Mouse (Mus musculus) T-cell, adult 2 months (primary cell): ENCODE results near the gene Pcyt1a.
"Not testable (repeated sequence)": the region's sequence is repeated elsewhere in the genome, so short reads cannot be mapped to it uniquely, and the experiment has no call there.

Experiments used
- DNase-seq: peaks from one replicate; pipeline ENCODE4 v3.0.0; 2022; ENCODE audit warnings: low spot score

Pcyt1a gene

DNA sequence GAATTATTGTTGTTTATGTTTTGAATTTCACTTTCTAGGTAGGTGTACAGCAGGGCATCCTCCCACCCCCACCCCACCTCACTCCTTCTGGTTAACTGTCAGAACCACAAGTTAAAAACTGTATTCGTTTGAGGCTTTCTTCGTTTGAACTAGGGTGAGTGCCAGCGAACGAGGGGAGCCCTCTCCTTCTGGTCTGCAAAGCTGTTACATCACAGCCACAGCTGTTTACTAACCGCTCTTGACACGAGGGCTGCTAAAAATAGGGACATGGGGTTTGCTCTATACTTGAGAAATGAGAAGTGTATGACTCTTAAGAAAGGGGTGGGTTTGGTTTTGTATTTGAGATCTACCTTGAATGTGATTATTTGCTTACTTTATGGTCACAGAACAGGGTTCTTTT is 3.3 kb downstream of the Pcyt1a start:
- peak; percentile 85 for DNase-seq

DNA sequence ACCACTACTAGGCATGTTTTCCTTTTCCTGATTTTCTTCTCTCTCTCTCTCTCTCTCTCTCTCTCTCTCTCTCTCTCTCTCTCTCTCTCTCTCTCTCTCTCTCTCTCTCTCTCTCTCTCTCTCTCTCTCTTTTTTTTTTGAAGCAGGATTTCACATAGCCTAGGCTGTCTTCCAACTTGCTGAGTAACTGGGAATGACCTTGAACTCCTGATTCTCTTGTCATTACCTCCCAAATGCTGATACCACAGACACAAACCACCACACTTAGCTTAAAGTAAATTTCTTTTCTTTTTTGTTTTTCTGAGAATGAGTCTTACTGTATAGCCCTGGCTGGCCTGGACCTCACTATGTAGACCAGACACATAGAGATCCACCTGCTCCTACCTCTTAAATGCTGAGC is 4.0 kb downstream of the Pcyt1a start:
- no peak for DNase-seq

DNA sequence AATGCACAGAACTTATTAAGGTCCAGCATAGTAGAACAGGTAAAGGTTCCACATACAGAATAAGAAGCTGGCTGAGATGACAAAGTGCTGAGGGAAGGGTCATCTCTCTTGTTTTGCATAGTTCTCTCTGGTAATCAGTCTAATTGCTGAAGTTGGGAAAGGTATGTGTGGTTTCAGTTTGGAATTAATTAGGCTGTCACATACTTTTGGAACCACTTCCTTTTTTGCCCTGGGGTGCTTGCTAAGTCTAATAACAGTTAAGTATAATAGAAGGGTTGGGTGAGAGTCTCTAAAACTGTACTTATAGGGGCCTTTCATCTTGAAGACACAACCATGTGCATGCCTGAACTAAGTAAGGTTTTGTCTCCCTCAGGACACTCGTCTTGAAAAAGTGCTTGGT is 5.9 kb downstream of the Pcyt1a start:
- DNase-seq: no peak

DNA sequence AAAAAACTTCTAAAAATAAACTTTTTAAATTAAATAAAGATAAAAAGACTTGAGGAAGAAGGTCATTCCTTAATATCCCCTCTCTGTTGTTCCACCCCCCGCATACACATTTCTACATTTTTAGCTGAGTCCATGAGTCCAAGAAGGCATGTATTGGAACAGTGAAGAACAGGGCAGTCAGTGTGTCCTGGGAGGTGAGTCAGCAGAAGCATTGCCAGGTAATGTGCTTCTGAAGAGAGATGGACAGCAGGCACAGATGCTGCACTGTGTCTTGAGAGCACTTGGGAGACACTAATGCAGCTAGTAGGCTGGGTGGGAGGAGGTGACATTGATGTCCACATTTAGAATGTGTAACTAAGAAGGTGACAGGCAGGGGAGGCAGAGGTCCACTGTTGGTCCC is 6.5 kb downstream of the Pcyt1a start:
- DNase-seq: no peak

DNA sequence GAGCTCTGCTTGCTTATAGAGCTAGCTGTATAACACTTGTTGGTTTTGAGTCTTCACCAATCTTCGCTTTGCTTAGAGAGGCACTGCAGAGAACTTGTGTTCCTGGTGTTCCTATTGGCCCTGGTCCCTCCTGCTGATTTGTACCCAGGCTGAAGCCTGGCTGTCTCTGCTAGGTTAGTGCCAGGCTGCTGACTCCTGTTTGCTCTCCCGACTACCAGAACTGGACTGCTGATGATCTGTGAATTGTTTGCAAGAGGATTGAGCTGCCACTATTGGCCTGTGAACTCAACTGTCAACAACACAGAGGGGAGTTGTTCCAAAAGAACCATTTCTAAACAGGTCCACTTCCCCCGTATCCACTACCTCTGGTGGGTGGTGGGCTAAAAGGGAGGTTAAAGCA is 10.7 kb downstream of the Pcyt1a start:
- no peak for DNase-seq

DNA sequence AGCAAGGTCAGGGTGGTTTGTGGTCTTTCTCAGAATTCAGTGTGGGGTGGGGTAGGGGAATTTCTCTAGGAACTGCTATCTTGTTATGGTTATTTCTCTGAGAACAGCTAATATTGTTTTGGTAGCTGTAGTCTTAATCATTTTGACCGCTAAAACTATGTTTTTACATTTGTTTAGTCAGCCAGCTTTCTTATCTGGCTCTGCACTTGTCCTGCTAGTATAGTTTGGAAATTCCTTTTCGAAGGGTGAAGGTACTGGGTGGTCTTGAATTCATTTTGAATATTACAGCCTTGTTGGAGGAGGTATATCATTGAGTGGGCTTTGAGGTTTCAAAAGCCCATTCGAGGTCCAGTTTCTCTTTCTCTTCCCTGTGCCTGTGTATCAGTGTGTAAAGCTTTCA is 13.9 kb downstream of the Pcyt1a start:
- not testable (repeated sequence) for DNase-seq

DNA sequence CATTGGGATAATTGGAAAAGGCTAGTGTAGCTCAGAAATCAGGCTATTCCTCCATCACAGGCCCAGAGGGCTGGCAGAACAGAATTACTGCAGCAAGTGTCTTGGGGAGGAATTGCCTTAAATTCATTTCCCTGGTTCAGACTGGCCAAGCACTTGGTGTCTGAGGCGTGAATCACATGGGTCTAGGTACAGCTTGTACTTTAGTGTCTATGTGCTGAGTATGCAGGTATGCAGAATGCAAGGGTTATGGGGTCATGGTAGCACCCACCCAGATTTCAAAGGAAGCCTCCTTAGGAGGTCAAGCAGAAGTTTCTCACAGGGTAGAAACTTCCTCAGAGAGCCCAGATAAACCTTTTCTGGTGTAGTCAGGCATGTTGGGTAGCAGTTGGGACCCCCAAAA is 14.8 kb downstream of the Pcyt1a start:
- DNase-seq: no peak

DNA sequence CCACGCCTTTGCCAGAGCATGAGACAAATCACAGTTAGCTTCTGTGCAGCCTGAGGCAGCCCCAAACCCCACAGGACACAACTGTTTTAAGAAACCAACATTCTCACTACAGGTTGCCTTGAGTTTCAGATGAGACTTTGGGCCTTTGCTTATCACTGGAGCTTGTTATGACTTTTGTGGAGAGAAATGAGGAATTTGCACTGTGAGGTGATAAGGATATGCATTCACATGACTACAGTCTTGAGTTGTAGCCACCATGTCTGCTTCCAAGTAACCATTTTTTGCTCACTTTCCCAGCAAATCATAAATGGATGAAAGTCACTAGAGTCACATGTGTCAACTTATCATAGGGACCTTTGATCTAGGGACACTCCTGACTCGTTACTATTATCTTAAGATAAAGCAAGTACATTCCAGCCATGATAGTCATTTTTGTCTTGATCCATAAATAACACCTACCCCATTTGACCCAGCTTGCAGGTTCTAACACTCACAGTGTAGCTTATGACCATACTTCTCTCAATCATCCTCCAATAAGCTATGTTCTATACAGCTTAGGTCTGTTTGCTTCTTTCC is 15.9 kb downstream of the Pcyt1a start:
- DNase-seq: no peak

DNA sequence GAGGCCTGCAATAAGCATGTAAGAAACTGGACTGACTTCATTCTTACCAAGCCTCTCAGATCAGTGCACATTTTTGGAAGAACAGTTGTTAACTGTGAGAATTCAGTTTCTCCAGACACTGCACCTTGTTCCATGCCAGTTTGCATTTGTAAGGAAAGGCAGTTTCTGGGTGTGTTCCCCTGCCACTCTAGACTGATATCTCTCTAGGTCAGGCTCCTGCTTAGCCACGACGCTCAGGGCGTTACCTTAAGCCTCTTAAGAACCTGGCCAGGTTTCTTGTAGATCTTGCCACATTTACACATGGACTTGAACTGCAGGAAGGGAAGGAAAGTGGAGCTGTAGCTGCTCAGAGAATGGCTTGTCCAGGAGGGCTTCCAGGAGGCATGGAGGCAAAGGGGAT is 18.9 kb downstream of the Pcyt1a start:
- DNase-seq: no peak

DNA sequence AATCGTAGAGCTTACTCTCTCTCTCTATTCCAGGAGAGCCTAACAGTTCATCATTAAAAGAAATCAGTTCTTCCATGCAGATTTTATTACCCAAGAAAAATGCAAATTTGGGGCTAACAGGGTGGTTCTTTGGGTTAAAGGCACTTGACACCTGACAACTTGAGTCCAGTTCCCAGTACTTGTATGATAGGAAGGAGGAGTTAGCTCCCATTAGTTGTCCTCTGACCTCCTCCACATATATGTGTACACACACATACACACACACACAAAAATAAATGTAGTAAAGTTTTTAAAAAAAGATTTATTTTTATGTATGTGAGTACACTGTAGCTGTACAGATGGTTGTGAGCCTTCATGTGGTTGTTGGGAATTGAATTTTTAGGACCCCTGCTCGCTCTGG is 19.4 kb downstream of the Pcyt1a start:
- DNase-seq: no peak

DNA sequence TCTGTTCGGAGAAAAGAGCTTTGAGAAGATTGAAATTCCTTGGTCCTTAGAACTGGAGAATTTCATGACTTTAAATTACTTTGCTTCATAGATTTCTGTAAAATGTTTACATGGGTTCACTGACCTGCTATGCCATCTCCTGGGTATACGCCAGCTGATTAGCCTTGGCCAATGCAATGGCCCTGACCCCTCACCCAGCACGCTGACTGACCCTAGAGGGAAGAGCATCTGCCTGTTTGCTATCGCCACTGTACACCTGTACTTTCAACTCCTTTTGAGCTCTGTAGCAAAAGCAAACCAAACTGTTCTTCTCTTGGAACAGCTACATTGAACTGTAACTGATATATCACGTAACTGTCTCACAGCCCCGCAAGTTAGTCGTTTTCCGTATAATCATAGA is 22.4 kb downstream of the Pcyt1a start:
- no peak for DNase-seq

DNA sequence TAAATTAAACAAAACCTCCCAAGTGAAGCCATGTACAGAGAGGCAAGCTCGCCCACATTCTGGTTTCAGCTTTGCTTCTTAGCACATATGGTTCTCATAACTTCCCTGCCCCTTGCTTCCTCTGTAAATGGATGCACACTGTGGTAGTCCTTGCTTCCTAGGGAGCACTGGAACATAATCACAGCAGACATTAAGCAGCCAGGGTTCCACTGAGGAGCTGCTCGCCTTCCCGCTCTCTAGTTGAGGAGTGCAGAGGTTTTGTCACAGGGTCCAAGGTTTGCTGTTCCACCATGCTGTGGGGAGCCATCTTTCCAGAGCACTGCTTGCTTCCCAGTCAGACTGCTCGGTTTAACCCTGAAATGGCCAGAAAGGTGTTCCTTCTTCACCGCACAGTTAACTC is 23.9 kb downstream of the Pcyt1a start:
- DNase-seq: no peak

DNA sequence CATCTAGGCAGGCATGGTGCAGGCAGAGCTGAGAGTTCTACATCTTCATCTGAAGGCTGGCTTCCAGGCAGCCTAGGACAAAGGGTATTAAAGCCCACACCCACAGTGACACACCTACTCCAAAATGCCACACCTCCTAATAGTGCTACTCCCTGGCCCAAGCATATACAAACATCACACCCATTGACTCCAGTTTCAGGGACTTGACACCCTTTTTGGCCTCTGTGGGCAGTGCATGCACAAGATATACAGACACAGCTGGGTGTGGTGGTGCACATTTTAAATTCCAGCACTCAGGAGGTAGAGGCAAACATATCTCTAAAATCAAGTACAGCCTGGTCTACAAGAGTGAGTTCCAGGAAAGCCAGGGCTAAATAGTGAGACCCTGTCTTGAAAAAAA is 25.4 kb downstream of the Pcyt1a start:
- no peak for DNase-seq

DNA sequence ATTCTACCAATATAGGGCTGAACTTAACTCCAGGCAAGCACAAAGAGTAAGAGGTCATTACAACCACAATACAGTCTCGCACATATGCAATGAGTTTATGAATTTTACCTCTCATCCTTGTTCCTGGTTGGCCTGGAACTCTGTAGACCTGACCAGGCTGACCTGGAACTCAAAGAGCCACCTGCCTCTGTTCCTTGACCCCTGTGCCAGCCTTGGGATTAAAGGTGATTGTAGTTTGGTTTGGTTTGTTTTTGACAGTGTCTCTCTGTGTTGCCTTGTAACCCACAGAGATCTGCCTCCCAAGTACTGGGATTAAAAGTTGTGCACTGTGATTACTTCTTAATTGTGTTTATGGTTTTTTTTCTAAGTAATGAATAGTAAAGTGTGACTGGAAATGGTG is 26.0 kb downstream of the Pcyt1a start:
- DNase-seq: no peak

DNA sequence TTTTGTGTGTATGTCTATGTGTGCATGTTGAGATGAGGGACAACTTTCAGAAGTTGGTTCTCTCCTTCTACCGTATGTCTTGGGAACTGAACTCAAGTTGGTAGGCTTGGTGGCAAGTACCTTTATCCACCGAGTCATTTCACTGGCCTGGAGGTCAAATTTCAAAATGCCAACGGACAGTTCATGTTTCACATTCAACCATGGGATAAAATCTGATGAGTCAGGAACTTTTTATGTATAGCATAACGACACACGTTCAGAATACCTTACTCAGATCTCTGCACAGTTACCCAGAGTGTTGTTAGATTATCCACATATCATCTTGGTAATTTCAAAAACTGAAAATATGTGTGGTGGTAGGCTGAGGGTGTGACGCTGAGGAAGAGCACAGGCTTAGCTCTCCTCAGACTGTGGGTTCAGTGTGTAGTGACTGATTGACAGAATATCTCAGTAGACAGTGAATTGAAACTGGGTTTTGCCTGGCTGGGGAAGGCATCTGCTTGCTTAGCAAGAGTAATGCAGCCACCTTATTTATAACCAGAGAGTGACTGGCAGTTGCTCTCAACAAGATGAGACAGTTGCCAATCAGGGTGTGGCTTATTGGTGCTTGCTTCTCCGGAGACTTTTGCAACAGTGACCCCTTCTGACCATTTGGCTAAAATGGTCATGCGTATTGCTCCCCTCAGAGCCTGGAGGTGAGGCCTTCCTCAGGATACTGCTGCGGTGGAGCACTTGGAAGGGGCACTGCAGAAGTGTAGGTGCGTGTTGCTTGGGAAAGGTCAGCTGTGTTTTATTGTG is 27.1 kb downstream of the Pcyt1a start:
- DNase-seq: peak; percentile 20

DNA sequence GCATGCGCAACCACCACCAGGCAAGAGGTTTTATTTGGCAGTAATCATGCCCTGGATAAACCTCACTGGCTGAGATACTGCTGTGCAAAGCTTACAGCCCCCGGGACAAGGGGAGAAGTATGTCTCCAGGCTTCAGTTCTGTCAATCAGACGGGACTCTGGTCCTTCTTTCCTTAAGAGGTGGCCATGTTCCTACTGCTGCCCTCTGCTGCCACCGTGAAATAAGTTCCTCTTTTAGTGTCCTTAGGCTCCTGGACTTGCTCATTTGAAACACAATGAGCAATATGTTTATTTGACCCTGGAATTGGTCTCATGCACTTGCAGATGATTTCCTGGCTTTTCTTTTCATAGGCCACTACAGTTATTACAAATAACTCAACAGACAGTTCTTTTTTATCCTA is 29.8 kb downstream of the Pcyt1a start:
- DNase-seq: no peak

DNA sequence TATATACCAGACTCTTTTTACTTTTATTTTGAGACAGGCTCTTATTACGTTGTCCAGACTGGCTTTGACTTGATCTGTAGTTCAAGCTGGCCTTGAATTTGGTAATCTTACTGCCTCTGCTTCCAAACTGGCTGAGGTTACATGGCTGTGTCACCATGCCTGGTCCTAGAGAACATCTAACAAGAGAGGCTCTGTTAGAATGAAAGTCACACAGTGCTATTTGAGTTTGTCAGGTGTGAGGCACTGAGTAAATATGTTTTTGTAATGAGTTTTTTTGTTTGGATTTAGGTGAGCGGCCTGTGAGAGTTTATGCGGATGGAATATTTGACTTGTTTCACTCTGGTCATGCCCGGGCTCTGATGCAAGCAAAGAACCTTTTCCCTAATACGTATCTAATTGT is 31.0 kb downstream of the Pcyt1a start:
- no peak for DNase-seq

DNA sequence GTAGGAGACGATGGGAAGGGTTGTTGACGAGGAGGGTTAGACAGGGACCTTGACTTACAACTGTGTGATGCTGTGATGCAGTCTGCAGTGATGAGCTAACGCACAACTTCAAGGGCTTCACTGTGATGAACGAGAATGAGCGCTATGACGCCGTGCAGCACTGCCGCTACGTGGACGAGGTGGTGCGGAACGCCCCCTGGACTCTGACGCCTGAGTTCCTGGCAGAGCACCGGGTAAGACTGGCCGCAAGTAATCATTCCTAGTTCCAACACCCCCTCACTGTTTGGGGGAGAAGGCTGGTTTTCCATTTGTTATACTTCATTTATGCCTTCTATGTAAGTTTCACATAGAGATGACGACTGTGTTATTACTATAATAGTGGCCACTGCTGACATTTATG is 32.2 kb downstream of the Pcyt1a start:
- DNase-seq: no peak

DNA sequence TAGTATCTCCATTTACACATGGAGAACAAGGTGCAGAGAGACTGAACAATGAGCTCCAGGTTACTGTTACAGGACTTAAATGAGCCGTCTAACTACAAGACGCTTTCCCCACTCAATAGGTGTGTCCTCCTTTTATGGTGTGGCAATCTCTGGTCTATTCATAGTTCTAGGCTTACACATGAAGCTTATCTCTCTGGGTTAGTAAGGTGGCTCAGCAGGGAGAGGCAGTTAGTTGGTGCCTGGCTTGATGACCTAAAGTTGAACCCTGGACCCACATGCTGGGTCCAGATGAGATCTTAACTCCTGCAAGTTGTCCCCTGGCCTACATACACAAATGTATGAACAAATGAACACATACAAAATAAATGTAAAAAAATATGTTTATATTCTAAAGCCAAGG is 32.7 kb downstream of the Pcyt1a start:
- DNase-seq: no peak

DNA sequence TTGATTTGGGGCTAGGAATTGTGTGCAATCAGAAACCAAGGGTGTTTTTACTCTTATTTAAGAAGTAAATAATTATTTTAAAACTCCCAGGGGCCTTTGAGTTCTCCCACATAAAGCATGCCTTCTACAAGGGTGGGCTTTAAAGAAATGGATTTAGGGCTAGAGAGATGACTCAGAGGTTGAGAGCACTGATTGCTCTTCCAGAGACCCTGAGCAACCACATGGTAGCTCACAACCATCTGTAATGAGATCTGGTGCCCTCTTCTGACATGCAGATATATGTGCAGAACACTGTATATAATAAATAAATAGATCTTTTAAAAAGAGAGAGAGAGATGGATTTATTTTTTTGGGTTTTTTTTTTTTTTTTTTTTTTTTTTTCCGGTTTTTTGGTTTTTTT is 34.2 kb downstream of the Pcyt1a start:
- no peak for DNase-seq

DNA sequence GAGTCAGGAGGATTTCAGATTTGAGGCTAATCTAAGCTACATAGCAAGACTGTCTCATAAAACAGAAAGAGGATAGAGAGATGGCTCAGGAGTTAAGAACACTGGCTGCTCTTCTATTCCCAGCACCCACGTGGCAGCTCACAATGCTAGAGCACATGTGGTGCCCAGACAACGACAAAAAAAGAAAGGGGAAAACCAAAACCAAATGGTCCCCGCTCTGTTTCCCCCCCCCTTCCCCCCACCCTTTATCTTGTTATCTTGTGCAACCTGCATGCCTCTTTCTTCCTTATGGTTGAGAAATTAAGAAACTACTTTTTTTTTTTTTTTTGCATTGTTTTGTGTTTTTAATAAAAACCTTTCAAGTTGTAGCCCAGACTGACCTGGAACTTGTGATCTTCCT is 37.8 kb downstream of the Pcyt1a start:
- DNase-seq: no peak

DNA sequence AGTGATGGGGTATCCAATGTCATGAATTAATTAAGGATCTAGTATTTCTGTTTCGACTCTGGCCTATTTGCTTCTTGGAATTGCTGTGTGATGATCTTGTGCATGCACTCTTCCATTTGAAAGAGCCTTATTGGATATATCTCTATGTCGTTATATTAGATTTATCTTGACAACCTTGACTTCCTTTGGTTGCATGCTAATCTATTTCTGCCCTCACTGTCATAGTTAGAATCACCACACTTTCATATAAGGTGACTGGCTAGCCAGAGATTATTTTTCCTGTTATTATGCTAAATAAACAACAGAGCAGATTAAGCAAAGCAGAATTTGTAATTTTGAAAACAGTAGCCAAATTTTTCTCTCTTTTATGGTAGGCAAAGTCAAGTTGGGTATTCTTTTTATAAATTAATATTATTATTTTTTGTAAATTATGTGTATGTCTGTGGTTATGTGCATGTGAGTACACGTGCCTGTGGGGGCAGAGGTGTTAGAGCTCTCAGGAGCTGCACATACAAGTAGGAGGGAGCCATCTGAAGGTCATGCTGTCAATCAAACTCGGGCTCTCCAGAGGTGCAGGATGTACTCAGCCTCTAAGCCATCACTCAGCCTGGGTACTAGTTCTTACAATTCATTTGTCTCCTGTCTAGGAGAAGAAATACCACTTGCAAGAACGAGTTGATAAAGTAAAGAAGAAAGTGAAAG is 38.8 kb downstream of the Pcyt1a start:
- no peak for DNase-seq

DNA sequence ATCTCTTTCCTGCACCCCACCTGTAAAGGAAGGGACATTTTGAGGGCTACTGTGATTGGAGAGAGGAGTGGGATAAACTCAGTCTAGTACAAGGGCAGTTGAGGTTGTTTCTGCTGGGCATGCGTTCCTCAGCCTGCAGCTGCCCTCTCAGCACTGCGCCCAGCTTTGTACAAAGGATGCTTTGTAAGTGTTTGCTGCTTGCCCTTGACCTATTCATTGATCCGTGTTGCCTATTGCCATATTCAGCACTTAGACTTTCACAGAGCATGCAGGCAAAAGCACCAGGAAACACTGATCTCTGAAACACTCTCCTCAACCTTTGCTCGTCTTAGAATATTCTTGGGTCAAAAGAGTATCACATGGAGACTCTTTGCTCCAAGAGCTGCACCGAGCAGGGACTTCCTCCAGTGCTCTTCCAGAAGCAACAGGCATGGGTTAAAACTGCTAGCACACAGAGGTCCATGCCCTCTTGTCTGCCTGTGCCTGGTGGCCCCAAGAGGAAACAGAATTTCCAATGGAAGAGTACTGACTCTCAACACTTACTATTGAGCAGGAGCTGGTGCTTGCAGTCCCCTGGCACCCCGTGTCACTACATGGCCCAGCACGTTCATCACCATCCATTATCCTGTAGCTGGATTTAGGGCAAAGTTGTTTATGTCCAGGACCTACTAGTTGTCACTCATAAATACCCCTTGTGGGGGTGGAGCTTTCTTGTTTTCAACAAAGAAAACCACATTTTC is 41.7 kb downstream of the Pcyt1a start:
- no peak for DNase-seq
